Mouse (Mus musculus) brain, embryonic 14.5 days (tissue): ENCODE measurements around the gene Ccdc12. TPM values are rescaled to one million over a fixed set of nuclear protein-coding genes. Genes with fewer than 3 reads are reported as not detected.

Experiments
- DNase-seq: peaks from one replicate; pipeline ENCODE4 v3.0.0-alpha.2; 2011; ENCODE audit warnings: low read depth
- CTCF ChIP-seq: fragments of 200-500 bp; IDR thresholded peaks from 2 replicates; pipeline ENCODE4 v1.5.1; 2012; ENCODE audit warnings: inconsistent platforms, mild to moderate bottlenecking, moderate library complexity, borderline replicate concordance; ENCODE audit not compliant: insufficient read depth, insufficient read length; ENCODE audit errors: extremely low read depth
- POLR2A ChIP-seq: fragments of 200-500 bp; IDR thresholded peaks from 2 replicates; pipeline ENCODE4 v1.6.1; 2012; ENCODE audit warnings: mild to moderate bottlenecking, inconsistent platforms, borderline replicate concordance; ENCODE audit not compliant: poor library complexity, insufficient read depth, insufficient read length, severe bottlenecking; ENCODE audit errors: extremely low read depth
- polyA plus RNA-seq: library from polyadenylated mRNA; depleted of rRNA; stranded (reverse); fragments of >200 nt; gene quantifications from 2 replicates; pipeline ENCODE4 v1.2.3, GENCODE M21; 2012; rRNA removed

Ccdc12 gene
- polyA plus RNA-seq = 76.0 and 103 TPM in 2 replicates

DNA sequence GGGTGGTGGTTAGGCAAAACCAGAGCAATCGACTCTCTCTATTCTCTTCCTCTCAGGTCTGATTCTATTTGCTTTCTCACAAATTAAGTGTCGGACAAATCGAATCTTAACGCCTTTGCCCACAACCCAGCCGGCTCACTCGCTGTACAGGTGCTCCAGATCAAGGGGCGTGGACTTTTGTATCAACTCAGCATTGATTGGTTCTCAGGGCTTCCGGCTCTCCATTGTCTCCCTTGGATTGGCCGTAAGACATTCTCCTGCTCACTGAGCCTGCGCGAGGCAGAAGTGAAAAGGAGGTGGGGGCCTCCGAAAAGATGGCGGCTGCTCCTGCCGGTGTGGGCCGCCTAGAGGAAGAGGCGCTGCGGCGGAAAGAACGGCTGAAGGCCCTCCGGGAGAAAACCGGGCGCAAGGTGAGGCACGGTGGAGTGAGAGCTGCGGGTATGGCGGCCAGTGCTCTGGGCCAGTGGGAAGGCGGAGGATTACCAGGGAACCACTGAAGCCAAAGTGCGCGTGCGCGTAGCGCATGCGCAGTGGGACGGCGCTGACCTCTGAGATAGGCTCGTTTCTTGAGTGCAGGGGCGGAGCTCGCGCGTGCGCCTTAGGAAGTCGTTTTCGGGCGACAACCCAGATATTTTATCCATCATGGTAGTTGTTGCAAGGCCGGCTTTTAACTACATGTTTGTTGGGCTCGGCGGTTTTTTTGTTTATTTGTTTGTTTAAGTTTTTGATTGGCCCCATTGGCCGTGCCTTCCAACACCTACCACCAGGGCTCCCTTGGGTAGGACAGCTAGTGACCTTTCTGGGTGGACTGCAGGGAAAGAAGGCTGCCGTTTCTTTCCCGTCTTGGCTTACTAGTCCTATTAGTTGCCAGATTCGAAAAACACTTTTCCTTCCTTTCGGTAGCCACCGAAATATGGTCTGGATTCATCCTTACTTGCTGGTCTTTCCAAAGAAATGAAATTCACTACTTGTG, at the start of gene Ccdc12:
Gene Ccdc12, plus strand, starts transcription at position 255 of the 973 bp plus-strand sequence.
- peak; percentile 60; the same call in 1 of the 2 replicates for TF ChIP-seq POLR2A
- TF ChIP-seq CTCF = peak; percentile 32; the same call in 1 of the 2 replicates
- peak; percentile 99 for DNase-seq

DNA sequence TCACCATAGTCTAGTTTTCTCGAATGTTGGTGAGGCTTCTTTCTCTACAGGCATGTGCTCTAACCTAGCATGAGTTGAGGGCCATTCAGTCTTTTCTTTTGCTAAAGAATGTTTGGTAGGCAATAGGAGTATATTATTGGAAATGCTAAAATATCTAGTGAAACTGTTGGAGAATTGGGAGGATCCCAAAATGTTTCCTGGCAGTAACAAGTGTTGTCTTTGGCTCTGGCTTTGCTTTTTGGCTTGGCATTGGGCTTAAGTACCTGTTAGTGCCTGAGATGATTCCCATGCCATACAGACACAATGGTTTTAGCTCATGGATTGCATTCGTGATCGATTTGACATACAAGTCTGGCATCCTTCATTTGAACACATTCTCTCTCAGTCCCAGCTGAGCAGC, 44.8 kb upstream of the Ccdc12 start:
- TF ChIP-seq POLR2A (no peak), CTCF (no peak)

DNA sequence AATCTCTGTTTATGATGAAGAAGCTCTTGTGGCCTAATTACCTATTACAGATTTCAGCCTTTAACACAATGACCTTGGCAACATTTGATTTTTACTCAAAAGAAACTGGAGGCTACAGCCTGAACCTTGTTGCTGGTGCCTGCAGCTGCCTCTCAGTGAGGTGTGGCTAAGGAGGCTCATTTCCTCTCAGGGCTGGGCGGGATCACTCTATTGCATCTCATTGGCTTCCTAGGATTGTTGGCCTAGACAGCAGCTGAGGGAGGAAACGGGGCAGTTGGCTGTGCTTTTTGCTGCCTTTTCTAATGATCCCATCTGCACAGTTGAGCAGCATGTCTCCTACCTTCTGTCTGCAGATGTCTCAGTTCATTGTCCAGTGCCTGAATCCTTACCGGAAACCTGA, 39.2 kb upstream of the Ccdc12 start:
- no peak for TF ChIP-seq CTCF
- TF ChIP-seq POLR2A = no peak
- DNase-seq = no peak

More for the DNA sequence above, 44.8 kb upstream of the Ccdc12 start:
- no peak for DNase-seq

DNA sequence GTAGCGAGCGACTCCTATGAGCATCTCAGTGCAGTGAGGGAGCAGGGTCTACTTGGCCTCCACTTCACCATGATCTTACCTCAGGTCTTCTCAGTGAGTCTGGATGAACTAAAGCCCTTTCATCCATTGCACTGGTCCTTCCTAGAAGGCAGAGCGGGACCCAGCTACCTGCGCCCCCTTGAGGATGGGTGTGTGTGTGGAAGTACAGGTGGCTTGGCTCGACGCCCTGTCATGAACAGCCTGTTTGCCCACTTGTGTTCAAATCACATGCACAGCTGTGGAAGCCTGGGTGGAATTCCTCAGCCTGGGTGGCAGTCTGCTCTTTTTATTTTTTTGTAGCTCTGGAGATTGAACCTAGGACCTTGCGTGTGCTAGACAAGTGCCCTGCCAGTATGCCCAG, 36.1 kb upstream of the Ccdc12 start:
- no peak for DNase-seq
- TF ChIP-seq CTCF (peak; percentile 10; the same call in 1 of the 2 replicates), POLR2A (no peak)

DNA sequence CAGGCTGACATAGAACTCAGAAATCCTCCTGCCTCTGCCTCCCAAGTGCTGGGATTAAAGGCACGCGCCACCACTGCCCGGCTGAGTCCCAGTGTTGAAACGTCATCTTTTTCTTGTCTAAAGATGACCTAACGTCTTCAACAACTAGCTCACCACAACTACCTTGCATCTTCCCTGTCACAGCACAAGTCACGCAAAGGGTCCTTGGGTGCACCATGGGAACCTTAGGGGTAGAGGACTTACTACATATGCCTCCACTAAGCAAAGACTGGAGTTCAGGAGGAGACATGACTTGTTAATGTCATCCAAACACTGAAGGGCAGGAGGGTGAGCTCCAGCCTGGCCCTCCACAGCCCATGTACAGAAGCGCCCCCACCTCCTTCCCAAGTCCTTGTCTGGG, 35.6 kb upstream of the Ccdc12 start:
- TF ChIP-seq POLR2A (no peak), CTCF (no peak)
- no peak for DNase-seq

DNA sequence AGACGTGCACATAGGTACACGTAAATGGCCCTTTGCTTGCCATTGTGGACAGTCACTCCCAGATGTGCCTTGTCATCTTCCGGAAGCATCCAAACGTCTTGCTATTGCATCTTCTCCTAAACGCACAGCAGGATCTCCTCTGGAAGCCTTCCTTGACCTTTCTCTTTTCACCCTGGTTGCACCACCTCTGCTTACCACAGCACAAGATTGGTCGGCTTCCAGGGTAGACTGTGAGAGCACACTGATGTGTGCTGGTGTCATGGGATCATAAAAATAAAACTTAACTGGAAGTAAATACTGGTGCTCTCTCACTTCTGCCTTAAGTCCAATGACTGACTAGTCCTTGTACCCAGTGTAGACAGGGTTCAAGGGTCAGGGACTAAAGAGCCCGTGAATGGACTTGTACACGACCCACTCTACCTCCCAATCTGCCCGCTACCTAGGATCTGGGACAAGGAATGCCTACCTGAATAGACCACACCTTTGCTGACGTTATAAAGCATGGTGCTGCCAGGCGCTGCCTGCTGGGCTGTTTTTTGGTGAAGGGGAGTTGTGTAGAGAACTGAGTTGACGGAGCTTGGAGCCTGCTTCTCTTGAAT, 33.6 kb upstream of the Ccdc12 start:
- no peak for DNase-seq
- TF ChIP-seq POLR2A (no peak), CTCF (no peak)

DNA sequence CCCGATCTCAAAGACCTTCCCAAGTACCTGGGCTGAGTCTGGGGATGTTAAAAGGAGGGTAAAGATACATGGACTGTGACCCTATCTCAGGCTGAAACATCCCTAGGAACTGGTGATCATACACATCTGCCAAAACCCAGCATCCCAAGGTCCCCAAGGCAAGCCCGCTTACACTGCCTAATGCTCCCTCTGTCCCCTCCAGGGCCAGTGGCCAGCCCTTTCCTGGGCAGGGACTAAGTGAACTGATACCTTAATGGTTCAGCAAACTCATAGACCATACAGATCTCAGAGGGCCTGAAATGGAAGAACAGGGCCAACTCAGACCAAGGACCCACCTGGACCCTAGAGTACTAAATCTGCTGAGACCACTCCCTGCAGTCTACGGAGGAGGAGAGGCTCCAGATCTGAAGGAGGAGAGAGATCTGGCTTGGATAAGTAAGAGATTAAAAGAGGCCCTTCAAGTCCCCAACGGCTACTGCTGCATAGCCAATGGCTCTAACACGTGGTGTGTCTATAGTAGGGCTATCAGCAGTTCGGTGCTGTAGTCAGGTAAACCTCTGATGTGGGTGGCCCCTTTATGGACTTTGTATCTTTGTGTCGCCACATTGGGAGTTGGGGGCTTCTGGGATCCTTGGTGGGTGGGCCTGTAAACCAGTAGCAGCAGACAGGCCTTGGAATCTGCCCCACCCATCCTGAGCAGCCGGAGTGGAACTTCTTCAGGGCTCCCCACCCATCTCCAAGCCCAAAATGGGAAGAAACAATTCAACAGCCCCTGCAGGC, 32.7 kb upstream of the Ccdc12 start:
- TF ChIP-seq POLR2A = no peak
- no peak for TF ChIP-seq CTCF
- DNase-seq = no peak

DNA sequence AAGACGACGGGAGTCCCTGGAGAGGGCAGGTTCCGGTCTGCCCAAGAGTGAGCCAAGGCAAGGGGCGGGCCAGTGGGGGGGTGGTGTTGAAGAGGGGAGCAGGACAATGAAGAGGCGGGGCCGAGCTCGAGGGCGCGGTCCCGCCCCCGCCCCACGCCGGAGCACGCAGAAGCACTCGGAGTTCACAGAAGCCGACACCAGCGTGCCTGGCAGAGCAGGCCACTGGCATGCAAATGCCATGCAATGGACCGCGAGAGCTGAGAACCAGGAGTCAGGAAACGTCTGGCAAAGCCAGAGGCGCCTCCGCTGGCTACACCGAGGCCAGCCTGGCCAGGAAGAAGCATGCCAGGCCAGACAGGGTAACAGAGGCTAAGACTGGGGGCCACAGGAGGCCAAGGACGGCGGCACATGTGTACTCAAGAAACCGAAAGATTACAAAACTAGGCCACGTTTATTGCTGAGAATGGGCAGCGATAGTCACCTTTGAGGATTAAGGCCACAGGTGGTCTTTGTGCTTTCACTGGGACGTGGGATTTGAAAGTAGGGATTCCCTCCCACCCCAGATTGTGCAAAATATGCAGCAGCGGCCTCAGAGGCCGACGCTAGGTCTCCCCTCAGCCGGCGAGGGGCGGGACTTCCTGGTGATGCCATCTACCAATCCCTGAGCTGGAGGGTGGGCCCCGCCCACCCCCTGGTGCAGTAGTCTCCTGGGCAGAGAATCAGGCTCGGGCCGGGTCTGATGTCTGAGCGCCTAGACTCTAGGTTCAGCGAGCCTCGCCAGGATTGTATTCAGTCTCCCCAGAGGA, 31.7 kb upstream of the Ccdc12 start, which contains the start of gene Nradd:
Gene Nradd, minus strand, starts transcription at position 92 of the 806 bp plus-strand sequence.
- no peak for TF ChIP-seq CTCF
- TF ChIP-seq POLR2A = peak; percentile 48; the same call in 1 of the 2 replicates
- peak; percentile 96 for DNase-seq

DNA sequence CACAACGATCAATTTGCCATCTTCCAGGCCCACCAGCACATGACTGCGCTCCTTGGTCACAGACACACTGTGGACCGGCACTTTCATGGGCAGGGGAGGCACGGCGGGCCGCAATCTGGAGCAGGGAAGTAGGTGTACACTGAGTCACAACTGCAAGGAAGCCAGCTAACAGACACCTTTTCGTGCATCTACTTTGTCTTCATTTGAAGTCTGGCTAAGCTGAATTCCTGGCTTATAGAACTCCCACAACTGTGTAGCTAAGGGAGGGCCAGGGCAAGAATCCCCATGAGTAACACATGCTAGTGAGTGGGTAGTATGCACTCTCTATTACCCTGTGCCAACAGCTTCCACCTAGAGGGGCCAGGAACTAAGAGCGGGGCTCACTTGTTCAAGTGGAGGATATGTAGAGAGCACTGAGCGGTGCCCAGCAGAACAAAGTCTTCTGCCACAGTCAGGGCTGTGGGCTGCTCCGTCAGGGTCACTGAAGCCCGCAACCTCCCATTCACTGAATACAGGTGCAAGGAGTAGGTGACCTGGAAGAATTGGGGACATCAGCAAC, 30.9 kb upstream of the Ccdc12 start:
- TF ChIP-seq POLR2A = no peak
- TF ChIP-seq CTCF = no peak
- no peak for DNase-seq

DNA sequence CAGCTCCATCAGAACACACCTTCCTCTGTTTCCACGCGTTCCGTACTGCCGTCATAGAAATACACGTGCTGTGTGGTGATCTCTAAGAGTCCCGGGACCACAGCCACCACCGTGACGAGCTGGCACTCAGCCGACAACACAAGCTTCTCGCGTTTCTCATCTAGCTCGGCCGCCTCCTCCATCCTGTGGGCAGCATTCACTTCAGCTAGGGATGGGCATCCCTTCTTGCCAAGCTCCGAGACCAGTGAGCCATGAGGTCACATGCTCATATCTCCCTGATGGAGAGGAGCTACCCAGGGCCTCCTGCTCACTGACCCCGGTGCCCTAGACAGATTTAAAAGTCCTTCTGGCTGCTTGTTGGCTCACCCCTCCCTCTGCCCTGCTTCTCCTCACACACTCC, 26.1 kb upstream of the Ccdc12 start:
- DNase-seq = no peak
- TF ChIP-seq POLR2A (no peak), CTCF (no peak)
